Mouse (Mus musculus): ENCODE measurements around the gene 1110051M20Rik. TPM values are rescaled to one million over a fixed set of nuclear protein-coding genes. Genes with fewer than 3 reads are reported as not detected.

Gene 1110051M20Rik
- total and polyA plus RNA-seq, 2 experiments from 2014 or later, result 158 to 171 TPM

GRCm38 (mm10) chr2:91351841-91352240 is 92.7 kb downstream of the 1110051M20Rik start:
- no peaks in the 10 kb centered on the region for H3K4me1 ChIP-seq (ENCODE audit: insufficient read depth, low read length)
- no peak overlapping the region for H3K4me3 ChIP-seq (ENCODE audit: low read depth, low read length)
- TF ChIP-seq CTCF (IDR thresholded peaks at IDR 0.05), result no peak
- DNase-seq (ENCODE audit: low spot score) (no peak), ATAC-seq (ENCODE audit: low FRiP score) (no peak)
- no peaks in the 10 kb centered on the region for H3K36me3 ChIP-seq (ENCODE audit: insufficient read depth, low read length)
- no peak overlapping the region for H3K9ac ChIP-seq (replicated peaks; ENCODE audit: low read length, poor library complexity, severe bottlenecking)
- H3K27me3 ChIP-seq (ENCODE audit: insufficient read depth, low read length), result no peaks in the 10 kb centered on the region
- H3K4me2 ChIP-seq (ENCODE audit: low read depth, low read length, poor library complexity, severe bottlenecking), result no peak overlapping the region
- no peak overlapping the region for H3K27ac ChIP-seq (ENCODE audit: low read depth, low read length)
- no peaks in the 10 kb centered on the region for H3K9me3 ChIP-seq (ENCODE audit: low read length)

GRCm38 (mm10) chr2:91349974-91350457 is 94.5 kb downstream of the 1110051M20Rik start:
- no peaks in the 10 kb centered on the region for H3K9me3 ChIP-seq (ENCODE audit: low read length)
- no peak for TF ChIP-seq CTCF (IDR thresholded peaks at IDR 0.05)
- H3K4me3 ChIP-seq (ENCODE audit: low read depth, low read length), result no peak overlapping the region
- no peak overlapping the region for H3K4me2 ChIP-seq (ENCODE audit: low read depth, low read length, poor library complexity, severe bottlenecking)
- H3K4me1 ChIP-seq (ENCODE audit: insufficient read depth, low read length), result no peaks in the 10 kb centered on the region
- WGBS, result 46% methylated on average over 6 of the region's 6 CpGs
- ATAC-seq (ENCODE audit: low FRiP score), result no peak
- H3K36me3 ChIP-seq (ENCODE audit: insufficient read depth, low read length), result no peaks in the 10 kb centered on the region
- H3K9ac ChIP-seq (replicated peaks; ENCODE audit: low read length, poor library complexity, severe bottlenecking), result no peak overlapping the region
- no peak for DNase-seq (ENCODE audit: low spot score)
- no peak overlapping the region for H3K27ac ChIP-seq (ENCODE audit: low read depth, low read length)
- no peaks in the 10 kb centered on the region for H3K27me3 ChIP-seq (ENCODE audit: insufficient read depth, low read length)

GRCm38 (mm10) chr2:91348936-91349335 is 95.6 kb downstream of the 1110051M20Rik start:
- ATAC-seq (ENCODE audit: low FRiP score), result no peak
- Histone ChIP-seq H3K9me3 (ENCODE audit: low read length) (no peaks in the 10 kb centered on the region), H3K27ac (ENCODE audit: low read depth, low read length) (no peak overlapping the region), H3K36me3 (ENCODE audit: insufficient read depth, low read length) (no peaks in the 10 kb centered on the region), H3K4me1 (ENCODE audit: insufficient read depth, low read length) (no peaks in the 10 kb centered on the region), H3K9ac (replicated peaks; ENCODE audit: low read length, poor library complexity, severe bottlenecking) (no peak overlapping the region), H3K27me3 (ENCODE audit: insufficient read depth, low read length) (no peaks in the 10 kb centered on the region), H3K4me3 (ENCODE audit: low read depth, low read length) (no peak overlapping the region), H3K4me2 (ENCODE audit: low read depth, low read length, poor library complexity, severe bottlenecking) (no peak overlapping the region)
- TF ChIP-seq CTCF (IDR thresholded peaks at IDR 0.05), result no peak
- no peak for DNase-seq (ENCODE audit: low spot score)
- WGBS, result 51% methylated on average over 4 of the region's 4 CpGs

DNA sequence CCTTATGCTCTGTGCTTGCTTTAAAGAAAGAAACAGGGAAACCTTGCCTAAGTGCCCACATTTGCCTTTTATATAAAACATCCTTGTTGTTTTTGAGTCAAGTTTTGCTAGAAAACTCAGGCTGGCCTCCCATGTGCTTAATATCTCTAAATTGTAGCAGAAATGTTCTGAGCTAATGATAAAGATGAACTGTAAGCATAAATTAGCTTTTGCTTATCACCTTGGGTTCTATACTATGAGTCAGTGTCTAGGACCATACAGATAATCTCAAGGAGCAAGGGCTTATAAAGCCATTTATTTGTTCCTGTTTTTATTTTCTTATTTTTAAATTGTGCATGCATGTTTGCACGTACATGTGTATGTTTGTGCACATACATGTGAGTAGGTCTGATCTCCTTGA is 98.9 kb downstream of the 1110051M20Rik start:
- no peak for ATAC-seq (ENCODE audit: low FRiP score)
- no peak for TF ChIP-seq CTCF (IDR thresholded peaks at IDR 0.05)

GRCm38 (mm10) chr2:91339591-91339990 is 104.9 kb downstream of the 1110051M20Rik start:
- TF ChIP-seq CTCF (IDR thresholded peaks at IDR 0.05), result no peak
- Histone ChIP-seq H3K27ac (ENCODE audit: low read depth, low read length) (no peak overlapping the region), H3K9me3 (ENCODE audit: low read length) (no peaks in the 10 kb centered on the region), H3K27me3 (ENCODE audit: insufficient read depth, low read length) (no peaks in the 10 kb centered on the region), H3K4me1 (ENCODE audit: insufficient read depth, low read length) (no peaks in the 10 kb centered on the region), H3K4me2 (ENCODE audit: low read depth, low read length, poor library complexity, severe bottlenecking) (no peak overlapping the region), H3K9ac (replicated peaks; ENCODE audit: low read length, poor library complexity, severe bottlenecking) (no peak overlapping the region), H3K36me3 (ENCODE audit: insufficient read depth, low read length) (no peaks in the 10 kb centered on the region), H3K4me3 (ENCODE audit: low read depth, low read length) (no peak overlapping the region)
- 96% methylated on average over 2 of the region's 2 CpGs for WGBS
- DNase-seq (ENCODE audit: low spot score), result no peak
- no peak for ATAC-seq (ENCODE audit: low FRiP score)

More for the DNA sequence above, 98.9 kb downstream of the 1110051M20Rik start:
- Histone ChIP-seq H3K9me3 (ENCODE audit: low read length) (no peaks in the 10 kb centered on the region), H3K36me3 (ENCODE audit: insufficient read depth, low read length) (no peaks in the 10 kb centered on the region), H3K4me2 (ENCODE audit: low read depth, low read length, poor library complexity, severe bottlenecking) (no peak overlapping the region), H3K9ac (replicated peaks; ENCODE audit: low read length, poor library complexity, severe bottlenecking) (no peak overlapping the region), H3K4me1 (ENCODE audit: insufficient read depth, low read length) (no peaks in the 10 kb centered on the region), H3K4me3 (ENCODE audit: low read depth, low read length) (no peak overlapping the region), H3K27me3 (ENCODE audit: insufficient read depth, low read length) (no peaks in the 10 kb centered on the region), H3K27ac (ENCODE audit: low read depth, low read length) (no peak overlapping the region)
- 98% methylated on average over 1 of the region's 1 CpGs for WGBS
- DNase-seq (ENCODE audit: low spot score), result no peak

DNA sequence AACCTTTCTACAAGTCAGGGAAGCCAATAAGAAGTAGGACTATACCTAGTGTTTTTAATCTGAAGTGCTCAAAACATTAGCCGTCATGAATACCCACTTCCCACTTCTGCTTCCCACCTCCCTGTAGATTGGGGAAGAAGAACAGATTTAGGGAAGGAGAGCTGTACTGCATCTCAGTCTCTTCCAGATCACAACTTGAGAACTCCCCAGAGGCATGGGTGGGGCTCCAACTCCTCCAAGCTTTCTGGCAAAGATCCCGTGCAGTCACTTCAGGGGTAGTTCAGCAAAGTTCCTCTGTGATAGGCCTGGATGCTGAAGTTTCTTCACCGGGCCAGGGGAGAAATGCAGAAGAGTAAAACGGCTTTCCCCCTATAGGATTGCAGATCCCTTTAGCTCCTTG is 109.4 kb downstream of the 1110051M20Rik start:
- H3K4me1 ChIP-seq (ENCODE audit: insufficient read depth, low read length), result peaks cover 5% of the 10 kb centered on the region; the same call in 1 of the 2 replicates
- no peak overlapping the region for H3K4me3 ChIP-seq (ENCODE audit: low read depth, low read length)
- H3K27me3 ChIP-seq (ENCODE audit: insufficient read depth, low read length), result no peaks in the 10 kb centered on the region
- DNase-seq (ENCODE audit: low spot score) (no peak), ATAC-seq (ENCODE audit: low FRiP score) (no peak)
- no peak overlapping the region for H3K27ac ChIP-seq (ENCODE audit: low read depth, low read length)
- 82% methylated on average over 4 of the region's 4 CpGs for WGBS
- H3K9ac ChIP-seq (replicated peaks; ENCODE audit: low read length, poor library complexity, severe bottlenecking), result no peak overlapping the region
- H3K4me2 ChIP-seq (ENCODE audit: low read depth, low read length, poor library complexity, severe bottlenecking), result no peak overlapping the region
- TF ChIP-seq CTCF (IDR thresholded peaks at IDR 0.05), result no peak
- H3K36me3 ChIP-seq (ENCODE audit: insufficient read depth, low read length), result no peaks in the 10 kb centered on the region
- no peaks in the 10 kb centered on the region for H3K9me3 ChIP-seq (ENCODE audit: low read length)

All from midbrain, postnatal 0 days (tissue).